9 mouse cellular contexts compared by ENCODE assay signal in genomic region chr9:96543643-96544640, GRCm38 (mm10). TPM values are rescaled to one million over a fixed set of nuclear protein-coding genes. Genes with fewer than 3 reads are reported as not detected.
DNase-seq lines count a peak whose midpoint lies in the region; ATAC-seq and TF ChIP-seq lines count a peak whose summit lies in the region.
"Had no signal": no experiment of that assay in that cellular context is flagged by ENCODE, and none has a peak within 500 bp of the region (broad histone marks: within the 10 kb centered on the region; RNA-seq: fewer than 3 reads in every experiment).

No protein-coding gene starts in this region.

- peak; percentile 72 for TF ChIP-seq CTCF in intestine, postnatal 0 days (IDR thresholded peaks at IDR 0.05; ENCODE audit: low read depth)

- H3K9me3 ChIP-seq in intestine, postnatal 0 days (ENCODE audit: control insufficient read depth), result no peaks in the 10 kb centered on the region
- H3K9me3 ChIP-seq in liver, embryonic 13.5 days (replicated peaks), result no peaks in the 10 kb centered on the region

- no peaks in the 10 kb centered on the region for H3K4me1 ChIP-seq in intestine, postnatal 0 days (replicated peaks; ENCODE audit: control insufficient read depth, insufficient read depth, low read length)
- peaks cover 3% of the 10 kb centered on the region; the same call in 1 of the 2 replicates for H3K4me1 ChIP-seq in liver, embryonic 13.5 days (replicated peaks)

- ATAC-seq in intestine, postnatal 0 days, result 0 out of 2 replicates have a peak, but pooled peaks have one; percentile 51
- ATAC-seq in liver, embryonic 13.5 days (ENCODE audit: low read depth), result peak; percentile 89

- no peak overlapping the region for H3K9ac ChIP-seq in intestine, postnatal 0 days (ENCODE audit: low read depth, low read length)
- 0 out of 2 replicates have a peak overlapping the region, but pooled peaks have one; percentile 29 for H3K9ac ChIP-seq in liver, embryonic 13.5 days

- H3K4me3 ChIP-seq in intestine, postnatal 0 days (ENCODE audit: low read depth, low read length), result no peak overlapping the region
- peak overlapping the region; percentile 39 for H3K4me3 ChIP-seq in liver, embryonic 13.5 days (replicated peaks)

- H3K27ac ChIP-seq in intestine, postnatal 0 days (ENCODE audit: low read depth, low read length), result no peak overlapping the region
- H3K27ac ChIP-seq in liver, embryonic 13.5 days, result no peak overlapping the region

- peaks cover 34% of the 10 kb centered on the region for H3K36me3 ChIP-seq in intestine, postnatal 0 days (ENCODE audit: control insufficient read depth, insufficient read depth)
- H3K36me3 ChIP-seq in liver, embryonic 13.5 days, result peaks cover 2% of the 10 kb centered on the region; the same call in 1 of the 2 replicates
- 0 out of 2 replicates have a peak, but pooled peaks cover 3% of the 10 kb centered on the region for H3K36me3 ChIP-seq in splenic B cell, adult 2 months (ENCODE audit: control insufficient read depth, insufficient read depth, low read length, poor library complexity, severe bottlenecking)

- 46% methylated on average over 27 of the region's 27 CpGs for WGBS in intestine, postnatal 0 days
- WGBS in liver, embryonic 13.5 days (ENCODE audit: insufficient replicate concordance), result 30% methylated on average over 27 of the region's 27 CpGs

- no peaks in the 10 kb centered on the region for H3K27me3 ChIP-seq in intestine, postnatal 0 days (replicated peaks; ENCODE audit: control insufficient read depth, insufficient read depth, low read length)
- H3K27me3 ChIP-seq in liver, embryonic 13.5 days, result no peaks in the 10 kb centered on the region
- no peaks in the 10 kb centered on the region for H3K27me3 ChIP-seq in splenic B cell, adult 2 months (ENCODE audit: control insufficient read depth, insufficient read depth, low read length, poor library complexity, severe bottlenecking)

- peak; percentile 54 for DNase-seq in urinary bladder, postnatal 14 days (ENCODE audit: low spot score)
- no peak for DNase-seq in urinary bladder, postnatal 10 days (ENCODE audit: low spot score)
- peak; percentile 56 for DNase-seq in embryo, embryonic 11.5 days (ENCODE audit: low read depth, low spot score)
- DNase-seq in heart, adult 18-20 months, result peak; percentile 67 to 72
- peak; percentile 34 for DNase-seq in liver, embryonic 13.5 days
- peak; percentile 22 to 42 for DNase-seq in monocyte, adult 2 months (ENCODE audit: low read depth in 1 of 2, low spot score in 2 of 2)
- DNase-seq in splenic B cell, adult 2 months (ENCODE audit: low read depth, low spot score), result peak; percentile 81

- H3K4me2 ChIP-seq in intestine, postnatal 0 days (replicated peaks; ENCODE audit: low read depth), result peak overlapping the region; percentile 27; the same call in 1 of the 2 replicates
- H3K4me2 ChIP-seq in liver, embryonic 13.5 days, result peak overlapping the region; percentile 59

RNA-seq across cellular contexts. Expression of gene Gm28729, which starts 18.9 kb away (rescaled TPM):
- not detected for total RNA-seq in heart, adult 18-20 months (2021)
- not detected in 2 replicates for polyA plus RNA-seq in intestine, postnatal 0 days (2015; fragmentation: Nextera tagmentation; extraction: Ambion mirVana)
- not detected in 2 replicates for polyA plus RNA-seq in liver, embryonic 13.5 days (2015; fragmentation: Nextera tagmentation; extraction: Ambion mirVana)
- total RNA-seq: left cerebral cortex, postnatal 10 days had no signal
